Mouse (Mus musculus) hindbrain, postnatal 0 days (tissue): ENCODE results near the gene Urm1. TPM values are rescaled to one million over a fixed set of nuclear protein-coding genes. Genes with fewer than 3 reads are reported as not detected.
A peak's percentile ranks its signal among the peaks of the same experiment; 100 is the strongest.

Experiments used
- ATAC-seq: fragments of 200-750 bp; cut with Nextera tagmentation; 2 replicates; pipeline ENCODE4 v1.8.0; 2017; ENCODE audit warnings: mild to moderate bottlenecking, moderate TSS enrichment, moderate library complexity
- DNase-seq: peaks from one replicate; pipeline ENCODE4 v3.0.0-alpha.2; 2015; ENCODE audit warnings: low spot score
- H3K27ac ChIP-seq: fragments of 300-500 bp; sonication (generic); 2 replicates; pipeline ENCODE4 v1.5.1; 2014; ENCODE audit warnings: mild to moderate bottlenecking
- H3K27me3 ChIP-seq: fragments of 300-500 bp; sonication (generic); 2 replicates; pipeline ENCODE4 v1.6.1; 2014; ENCODE audit warnings: low read length, mixed read lengths; ENCODE audit not compliant: insufficient read depth
- H3K36me3 ChIP-seq: fragments of 300-500 bp; sonication (generic); 2 replicates; pipeline ENCODE4 v1.6.1; 2014; ENCODE audit warnings: low read length, mixed read lengths; ENCODE audit not compliant: insufficient read depth
- H3K4me1 ChIP-seq: fragments of 300-500 bp; sonication (generic); 2 replicates; pipeline ENCODE4 v1.6.1; 2014; ENCODE audit warnings: antibody characterized with exemption, low read length, mixed read lengths; ENCODE audit not compliant: insufficient read depth
- H3K4me2 ChIP-seq: fragments of 300-500 bp; sonication (generic); 2 replicates; pipeline ENCODE4 v1.6.1; 2014; ENCODE audit warnings: low read depth, mild to moderate bottlenecking, low read length, moderate library complexity, mixed read lengths
- H3K4me3 ChIP-seq: fragments of 300-500 bp; sonication (generic); 2 replicates; pipeline ENCODE4 v1.5.1; 2014; ENCODE audit warnings: low read length
- H3K9ac ChIP-seq: fragments of 300-500 bp; sonication (generic); replicated peaks from 2 replicates; pipeline ENCODE4 v1.6.1; 2014; ENCODE audit warnings: mild to moderate bottlenecking, low read length, moderate library complexity, mixed read lengths
- H3K9me3 ChIP-seq: fragments of 300-500 bp; sonication (generic); 2 replicates; pipeline ENCODE4 v1.6.1; 2016; ENCODE audit warnings: low read length, mixed read lengths
- CTCF ChIP-seq: IDR thresholded peaks from 2 replicates; pipeline ENCODE4 v1.5.1; 2016; ENCODE audit warnings: antibody characterized with exemption, control low read depth, low read depth
- WGBS: fragments of 180-500 bp; shearing (Covaris S2); extraction: QIAGEN DNeasy Blood & Tissue Kit; methylation state at CpG from one replicate; pipeline ENCODE4 v1.1.7; 2014; 5-methylcytosine and 5-hydroxymethylcytosine counted together
- polyA plus RNA-seq: library from polyadenylated mRNA; unstranded; fragments of >200 nt; fragmentation: Nextera tagmentation; extraction: Ambion mirVana; gene quantifications from 2 replicates; pipeline ENCODE4 v1.2.1, GENCODE M21; 2015
- total RNA-seq: library from RNA; depleted of rRNA; stranded (reverse); fragments of >200 nt; gene quantifications from 2 replicates; pipeline ENCODE4 v1.2.3, GENCODE M21; 2014

Gene Urm1
- total and polyA plus RNA-seq, 2 experiments from 2014 or later, result 29.3 to 70.7 TPM

DNA sequence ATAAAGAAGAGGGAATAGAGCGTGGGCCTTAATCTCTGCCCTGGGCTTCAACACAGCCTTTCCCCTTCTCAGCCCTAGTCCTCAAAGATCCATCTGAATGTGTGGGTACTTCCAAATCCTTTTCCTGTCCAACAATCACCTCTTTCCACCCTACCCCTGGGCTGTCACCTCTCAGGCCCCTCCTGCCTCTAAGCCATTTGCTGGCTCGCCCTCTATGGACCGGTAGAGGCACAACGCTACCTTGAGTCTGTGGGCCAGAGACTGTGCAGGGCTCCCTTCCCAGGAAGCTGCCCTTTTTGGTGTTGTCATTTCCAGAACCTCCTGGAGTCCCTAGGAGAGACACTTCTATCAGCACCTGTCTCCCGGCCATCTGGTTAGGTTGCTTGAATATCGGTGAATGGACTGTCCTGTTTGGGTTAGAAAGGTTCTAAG, 16.5 kb upstream of the Urm1 start:
- Histone ChIP-seq H3K4me2 (peak overlapping the region; percentile 75), H3K9ac (peak overlapping the region; percentile 94), H3K36me3 (peaks cover 40% of the 10 kb centered on the region), H3K27me3 (no peaks in the 10 kb centered on the region), H3K9me3 (no peaks in the 10 kb centered on the region), H3K4me3 (peak overlapping the region; percentile 92), H3K4me1 (peaks cover 11% of the 10 kb centered on the region), H3K27ac (peak overlapping the region; percentile 91)
- DNase-seq (peak; percentile 51), ATAC-seq (peak; percentile 44; the same call in 1 of the 2 replicates)
- WGBS, result 19% methylated on average over 6 of the region's 6 CpGs
- TF ChIP-seq CTCF, result peak; percentile 61

DNA sequence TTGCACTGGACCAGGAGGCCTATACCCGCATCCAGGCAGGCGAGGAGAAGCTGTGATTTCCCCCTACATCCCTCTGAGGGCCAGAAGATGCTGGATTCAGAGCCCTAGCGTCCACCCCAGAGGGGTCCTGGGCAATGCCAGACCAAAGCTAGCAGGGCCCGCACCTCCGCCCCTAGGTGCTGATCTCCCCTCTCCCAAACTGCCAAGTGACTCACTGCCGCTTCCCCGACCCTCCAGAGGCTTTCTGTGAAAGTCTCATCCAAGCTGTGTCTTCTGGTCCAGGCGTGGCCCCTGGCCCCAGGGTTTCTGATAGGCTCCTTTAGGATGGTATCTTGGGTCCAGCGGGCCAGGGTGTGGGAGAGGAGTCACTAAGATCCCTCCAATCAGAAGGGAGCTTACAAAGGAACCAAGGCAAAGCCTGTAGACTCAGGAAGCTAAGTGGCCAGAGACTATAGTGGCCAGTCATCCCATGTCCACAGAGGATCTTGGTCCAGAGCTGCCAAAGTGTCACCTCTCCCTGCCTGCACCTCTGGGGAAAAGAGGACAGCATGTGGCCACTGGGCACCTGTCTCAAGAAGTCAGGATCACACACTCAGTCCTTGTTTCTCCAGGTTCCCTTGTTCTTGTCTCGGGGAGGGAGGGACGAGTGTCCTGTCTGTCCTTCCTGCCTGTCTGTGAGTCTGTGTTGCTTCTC, 4.0 kb upstream of the Urm1 start:
- Histone ChIP-seq H3K27ac (no peak overlapping the region), H3K4me1 (0 out of 2 replicates have a peak, but pooled peaks cover 3% of the 10 kb centered on the region), H3K4me3 (no peak overlapping the region), H3K27me3 (no peaks in the 10 kb centered on the region), H3K36me3 (peaks cover 46% of the 10 kb centered on the region), H3K4me2 (no peak overlapping the region), H3K9ac (no peak overlapping the region), H3K9me3 (no peaks in the 10 kb centered on the region)
- WGBS, result 83% methylated on average over 11 of the region's 11 CpGs
- DNase-seq (no peak), ATAC-seq (no peak)
- TF ChIP-seq CTCF, result no peak

DNA sequence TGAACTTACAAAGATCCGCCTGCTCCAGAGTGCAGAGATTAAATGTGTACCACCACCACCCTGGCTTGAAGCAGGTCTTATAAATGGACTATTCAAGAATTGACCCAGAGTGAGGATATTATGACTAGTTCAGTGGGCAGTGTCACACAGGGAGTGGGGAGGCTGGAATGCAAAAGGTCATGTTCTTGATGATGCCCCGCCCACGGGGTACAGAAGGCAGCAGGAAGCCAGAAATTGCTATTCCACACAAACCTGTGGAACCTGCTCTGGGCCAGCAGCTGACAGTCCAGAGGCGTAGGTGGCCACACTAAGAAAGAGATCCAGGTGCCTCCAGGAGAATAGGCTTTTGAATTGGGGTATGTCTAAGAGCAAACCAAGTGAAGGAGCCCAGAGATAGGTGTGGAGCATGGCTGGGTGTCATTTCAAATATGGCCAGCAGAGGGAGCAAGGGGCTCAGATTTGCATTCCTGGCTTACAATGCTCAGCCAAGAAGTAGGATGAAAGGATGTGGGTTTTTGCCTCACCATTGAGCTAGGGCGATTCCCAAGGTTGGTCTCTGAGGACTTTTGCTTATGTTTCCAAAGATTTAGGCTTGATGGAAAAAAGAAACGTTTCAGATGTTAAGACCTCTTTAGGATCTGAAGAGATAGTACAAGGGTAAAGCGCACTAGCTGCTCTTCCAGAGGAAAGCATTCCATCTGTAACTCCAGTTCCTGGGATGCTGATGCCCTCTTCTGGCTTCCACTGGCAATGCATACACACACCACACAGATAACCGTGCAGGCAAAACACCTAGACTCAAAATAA, 2.2 kb upstream of the Urm1 start:
- H3K4me1 ChIP-seq, result 0 out of 2 replicates have a peak, but pooled peaks cover 3% of the 10 kb centered on the region
- peak overlapping the region; percentile 38; the same call in 1 of the 2 replicates for H3K4me2 ChIP-seq
- H3K27me3 ChIP-seq, result no peaks in the 10 kb centered on the region
- H3K9me3 ChIP-seq, result no peaks in the 10 kb centered on the region
- DNase-seq (peak; percentile 92), ATAC-seq (peak; percentile 76)
- H3K4me3 ChIP-seq, result no peak overlapping the region
- peak overlapping the region; percentile 92 for H3K27ac ChIP-seq
- WGBS, result 35% methylated on average over 8 of the region's 8 CpGs
- H3K9ac ChIP-seq, result no peak overlapping the region
- TF ChIP-seq CTCF, result peak; percentile 85
- peaks cover 33% of the 10 kb centered on the region for H3K36me3 ChIP-seq

DNA sequence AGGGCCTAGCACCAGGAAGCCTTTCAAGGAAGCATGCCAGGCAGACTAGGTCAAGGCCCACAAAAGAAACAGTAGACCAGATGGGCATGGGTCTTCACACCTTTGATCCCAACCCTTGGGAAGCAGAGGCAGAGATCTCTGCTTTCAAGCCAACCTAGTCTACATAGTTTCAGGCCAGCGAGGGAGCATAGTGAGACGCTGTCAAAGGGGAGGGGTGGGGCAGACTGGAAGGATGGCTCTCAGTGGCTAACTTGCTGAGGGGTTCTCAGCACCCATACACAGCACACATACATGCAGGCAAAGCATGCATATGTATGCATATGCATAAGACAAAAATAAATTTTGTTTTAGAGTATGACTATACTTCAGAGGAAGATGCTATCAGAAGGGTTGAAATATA, 512 bp upstream of the Urm1 start:
- no peak overlapping the region; the same call in 1 of the 2 replicates for H3K4me3 ChIP-seq
- ATAC-seq (no peak), DNase-seq (no peak)
- H3K4me1 ChIP-seq, result 0 out of 2 replicates have a peak, but pooled peaks cover 3% of the 10 kb centered on the region
- no peaks in the 10 kb centered on the region for H3K27me3 ChIP-seq
- 2% methylated on average over 2 of the region's 2 CpGs for WGBS
- H3K36me3 ChIP-seq, result peaks cover 22% of the 10 kb centered on the region
- peak overlapping the region; percentile 71 for H3K4me2 ChIP-seq
- H3K9ac ChIP-seq, result no peak overlapping the region
- no peaks in the 10 kb centered on the region for H3K9me3 ChIP-seq
- no peak for TF ChIP-seq CTCF
- peak overlapping the region; percentile 92 for H3K27ac ChIP-seq

GRCm38 (mm10) chr2:29826318-29826925, 6.5 kb downstream of the Urm1 start:
- TF ChIP-seq CTCF, result no peak
- Histone ChIP-seq H3K9ac (peak overlapping the region; percentile 78), H3K9me3 (no peaks in the 10 kb centered on the region), H3K4me3 (peak overlapping the region; percentile 96), H3K4me1 (peaks cover 12% of the 10 kb centered on the region), H3K4me2 (peak overlapping the region; percentile 68), H3K36me3 (no peaks in the 10 kb centered on the region), H3K27me3 (no peaks in the 10 kb centered on the region), H3K27ac (peak overlapping the region; percentile 89)
- DNase-seq (no peak), ATAC-seq (peak; percentile 38; the same call in 1 of the 2 replicates)
- 4% methylated on average over 11 of the region's 11 CpGs for WGBS

- Histone ChIP-seq H3K27me3 (no peaks in the 10 kb centered on the region), H3K36me3 (no peaks in the 10 kb centered on the region), H3K9me3 (no peaks in the 10 kb centered on the region), H3K9ac (peak overlapping the region; percentile 78), H3K27ac (peak overlapping the region; percentile 89), H3K4me1 (peaks cover 12% of the 10 kb centered on the region), H3K4me3 (peak overlapping the region; percentile 96), H3K4me2 (peak overlapping the region; percentile 94)
- no peak for TF ChIP-seq CTCF
- ATAC-seq, result peak; percentile 97
- DNase-seq, result peak; percentile 99
- WGBS, result under 1% methylated on average over 48 of the region's 48 CpGs
These were observed 7.2 kb downstream of the Urm1 start for GRCm38 (mm10) chr2:29826926-29827708.
